Mouse (Mus musculus): ENCODE measurements around the gene Atad3a. TPM values are rescaled to one million over a fixed set of nuclear protein-coding genes. Genes with fewer than 3 reads are reported as not detected.

Atad3a gene
- polyA plus RNA-seq, 1 experiment from 2014 or later = 147 TPM

DNA sequence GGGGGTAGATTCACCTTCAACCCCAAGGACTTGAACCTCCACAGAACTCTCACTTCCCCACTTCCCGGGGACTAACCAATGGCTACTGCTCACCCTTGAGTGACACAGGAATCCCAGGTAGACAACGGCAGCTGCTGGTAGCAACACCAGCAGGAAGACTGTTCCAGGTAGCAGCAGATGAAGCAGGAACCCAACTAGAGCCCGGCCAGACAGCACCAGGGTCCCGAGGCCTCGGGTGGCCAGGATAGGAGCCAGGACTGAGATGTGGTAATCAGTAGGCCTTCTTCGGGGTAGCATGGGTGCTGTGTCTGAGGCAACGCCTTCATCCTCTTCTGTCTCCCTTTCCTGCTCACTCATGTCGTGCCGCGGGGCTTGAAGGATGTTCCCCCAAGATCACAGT, 24.4 kb upstream of the Atad3a start:
- no peaks in the 10 kb centered on the region for H3K9me3 ChIP-seq
- peak overlapping the region; percentile 71; the same call in 1 of the 2 replicates for H3K4me3 ChIP-seq
- WGBS = 69% methylated on average over 10 of the region's 10 CpGs
- peaks cover 25% of the 10 kb centered on the region for H3K4me1 ChIP-seq
- H3K27me3 ChIP-seq (ENCODE audit: insufficient read depth, poor library complexity, severe bottlenecking) = 0 out of 2 replicates have a peak, but pooled peaks cover 2% of the 10 kb centered on the region
- no peaks in the 10 kb centered on the region for H3K36me3 ChIP-seq
- H3K27ac ChIP-seq = peak overlapping the region; percentile 93; the same call in 1 of the 2 replicates
- DNase-seq (ENCODE audit: low spot score) = no peak

DNA sequence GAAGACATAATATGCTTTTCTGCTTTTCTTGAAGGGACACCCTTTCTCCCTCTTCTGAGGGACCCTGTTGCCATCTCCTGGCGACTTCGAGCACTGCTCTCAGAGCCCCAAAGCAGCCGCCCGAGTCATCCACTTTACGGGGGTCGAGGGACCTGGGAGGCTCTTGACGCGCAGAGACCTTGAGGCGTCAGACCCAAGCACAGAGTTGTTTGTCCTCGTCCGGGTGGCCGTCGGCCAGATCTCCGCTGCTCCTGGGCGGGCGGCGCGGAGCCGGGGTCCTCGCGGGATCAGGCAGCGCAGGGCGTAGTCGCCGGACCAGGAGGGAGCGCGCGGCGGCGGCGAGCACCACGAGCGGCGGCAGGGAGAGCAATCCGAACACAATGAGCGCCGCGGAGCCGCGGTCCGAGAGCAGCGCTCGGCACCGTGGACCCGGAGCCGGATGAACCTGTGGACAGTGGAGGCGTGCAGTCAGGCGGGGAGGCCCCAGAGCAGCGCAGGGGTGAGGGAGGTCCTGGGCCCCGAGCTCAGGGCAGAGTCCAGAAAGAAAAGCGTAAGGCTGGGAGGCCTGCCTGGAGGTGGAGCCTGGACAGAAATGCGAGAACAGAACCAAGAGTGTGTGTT, 23.3 kb upstream of the Atad3a start:
- peak overlapping the region; percentile 71 for H3K4me3 ChIP-seq
- no peaks in the 10 kb centered on the region for H3K9me3 ChIP-seq
- peak overlapping the region; percentile 93 for H3K27ac ChIP-seq
- WGBS = under 1% methylated on average over 52 of the region's 52 CpGs
- H3K36me3 ChIP-seq = no peaks in the 10 kb centered on the region
- no peaks in the 10 kb centered on the region for H3K27me3 ChIP-seq (ENCODE audit: insufficient read depth, poor library complexity, severe bottlenecking)
- peaks cover 27% of the 10 kb centered on the region for H3K4me1 ChIP-seq
- DNase-seq (ENCODE audit: low spot score) = peak; percentile 93

DNA sequence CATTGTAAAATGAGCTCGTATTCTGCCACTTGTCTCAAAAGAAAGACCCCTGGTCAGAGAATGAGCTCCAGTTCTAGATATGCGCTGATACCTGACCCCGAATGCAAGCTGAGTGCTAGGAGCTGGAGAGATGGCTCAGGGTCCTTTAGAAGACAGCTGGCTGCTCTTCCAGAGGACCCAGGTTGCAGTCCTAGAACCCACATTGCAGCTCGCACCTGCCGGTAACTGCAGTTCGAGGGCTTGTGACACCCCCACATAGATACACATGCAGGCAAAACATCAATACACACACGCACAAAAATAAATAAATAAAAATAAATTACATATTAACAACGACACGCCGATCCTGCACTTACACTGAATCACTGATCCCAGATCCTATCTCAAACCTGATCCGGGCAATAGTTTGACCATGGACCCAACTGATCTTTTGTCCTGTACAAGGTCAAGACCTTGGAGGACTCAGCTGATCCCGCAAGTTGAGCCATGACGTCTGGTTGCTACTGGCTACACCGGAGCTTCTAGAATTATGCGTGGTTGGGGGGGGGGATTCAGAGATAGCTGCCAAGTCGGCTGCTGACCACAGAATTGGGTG, 22.7 kb upstream of the Atad3a start:
- DNase-seq (ENCODE audit: low spot score) = no peak
- peaks cover 27% of the 10 kb centered on the region for H3K4me1 ChIP-seq
- WGBS = 41% methylated on average over 16 of the region's 16 CpGs
- no peaks in the 10 kb centered on the region for H3K27me3 ChIP-seq (ENCODE audit: insufficient read depth, poor library complexity, severe bottlenecking)
- H3K9me3 ChIP-seq = no peaks in the 10 kb centered on the region
- H3K36me3 ChIP-seq = no peaks in the 10 kb centered on the region
- peak overlapping the region; percentile 93 for H3K27ac ChIP-seq
- peak overlapping the region; percentile 71 for H3K4me3 ChIP-seq

GRCm38 (mm10) chr4:155780895-155781294, 20.0 kb upstream of the Atad3a start:
- no peaks in the 10 kb centered on the region for H3K9me3 ChIP-seq
- no peak overlapping the region for H3K4me3 ChIP-seq
- WGBS = 19% methylated on average over 6 of the region's 6 CpGs
- peaks cover 2% of the 10 kb centered on the region; the same call in 1 of the 2 replicates for H3K27me3 ChIP-seq (ENCODE audit: insufficient read depth, poor library complexity, severe bottlenecking)
- DNase-seq (ENCODE audit: low spot score) = no peak
- peaks cover 42% of the 10 kb centered on the region for H3K4me1 ChIP-seq
- no peaks in the 10 kb centered on the region for H3K36me3 ChIP-seq
- H3K27ac ChIP-seq = peak overlapping the region; percentile 56

DNA sequence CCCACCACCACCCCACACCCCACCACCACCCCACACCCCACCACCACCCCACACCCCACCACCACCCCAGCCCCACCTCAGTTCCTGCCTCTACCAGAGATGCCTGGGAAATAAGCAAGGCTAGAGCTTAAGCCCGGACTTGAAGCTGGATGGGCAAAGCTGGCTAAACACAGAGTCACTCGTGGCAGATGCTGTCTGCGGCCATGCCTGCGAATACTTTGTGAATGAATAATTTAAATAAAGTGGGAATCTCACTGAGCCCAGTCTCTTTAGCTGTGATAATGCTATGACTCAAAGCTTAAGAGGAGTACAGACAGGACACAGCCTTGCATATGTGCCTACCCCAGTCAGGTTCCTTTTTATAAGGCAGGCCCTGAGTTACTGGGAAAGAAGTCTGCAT, 18.6 kb upstream of the Atad3a start:
- no peaks in the 10 kb centered on the region for H3K9me3 ChIP-seq
- H3K27ac ChIP-seq = no peak overlapping the region; the same call in 1 of the 2 replicates
- peaks cover 45% of the 10 kb centered on the region for H3K4me1 ChIP-seq
- peaks cover 15% of the 10 kb centered on the region for H3K27me3 ChIP-seq (ENCODE audit: insufficient read depth, poor library complexity, severe bottlenecking)
- no peak overlapping the region for H3K4me3 ChIP-seq
- 84% methylated on average over 4 of the region's 4 CpGs for WGBS
- H3K36me3 ChIP-seq = no peaks in the 10 kb centered on the region
- no peak for DNase-seq (ENCODE audit: low spot score)

DNA sequence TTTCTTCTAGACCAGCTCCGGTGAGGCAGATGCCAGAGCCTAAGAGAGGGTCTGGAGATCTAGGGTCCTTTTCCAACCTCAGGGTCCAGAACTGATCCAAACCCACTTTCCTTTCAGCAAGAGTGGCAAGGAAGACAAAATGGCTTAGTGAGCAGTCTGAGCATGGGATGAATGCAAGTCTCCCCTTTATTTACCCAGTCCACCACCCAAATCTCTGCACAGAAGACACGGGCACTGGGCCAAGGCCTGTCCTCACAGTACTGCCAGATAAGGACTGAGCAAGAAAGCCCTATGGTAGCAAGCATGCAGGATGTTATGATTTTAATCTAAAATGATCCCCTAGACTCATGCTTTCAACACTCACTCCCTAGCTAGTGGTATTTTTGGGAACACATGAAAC, 16.9 kb upstream of the Atad3a start:
- no peak overlapping the region for H3K27ac ChIP-seq
- no peaks in the 10 kb centered on the region for H3K9me3 ChIP-seq
- H3K4me1 ChIP-seq = peaks cover 47% of the 10 kb centered on the region

GRCm38 (mm10) chr4:155776704-155777335, 15.9 kb upstream of the Atad3a start:
- Histone ChIP-seq H3K36me3 (no peaks in the 10 kb centered on the region), H3K27ac (no peak overlapping the region), H3K9me3 (no peaks in the 10 kb centered on the region), H3K4me1 (peaks cover 47% of the 10 kb centered on the region), H3K27me3 (ENCODE audit: insufficient read depth, poor library complexity, severe bottlenecking) (peaks cover 42% of the 10 kb centered on the region), H3K4me3 (no peak overlapping the region)
- 42% methylated on average over 2 of the region's 2 CpGs for WGBS
- DNase-seq (ENCODE audit: low spot score) = no peak

More for the DNA sequence above, 16.9 kb upstream of the Atad3a start:
- DNase-seq (ENCODE audit: low spot score) = no peak
- WGBS = 75% methylated on average over 2 of the region's 2 CpGs
- Histone ChIP-seq H3K4me3 (no peak overlapping the region), H3K27me3 (ENCODE audit: insufficient read depth, poor library complexity, severe bottlenecking) (peaks cover 32% of the 10 kb centered on the region), H3K36me3 (no peaks in the 10 kb centered on the region)

DNA sequence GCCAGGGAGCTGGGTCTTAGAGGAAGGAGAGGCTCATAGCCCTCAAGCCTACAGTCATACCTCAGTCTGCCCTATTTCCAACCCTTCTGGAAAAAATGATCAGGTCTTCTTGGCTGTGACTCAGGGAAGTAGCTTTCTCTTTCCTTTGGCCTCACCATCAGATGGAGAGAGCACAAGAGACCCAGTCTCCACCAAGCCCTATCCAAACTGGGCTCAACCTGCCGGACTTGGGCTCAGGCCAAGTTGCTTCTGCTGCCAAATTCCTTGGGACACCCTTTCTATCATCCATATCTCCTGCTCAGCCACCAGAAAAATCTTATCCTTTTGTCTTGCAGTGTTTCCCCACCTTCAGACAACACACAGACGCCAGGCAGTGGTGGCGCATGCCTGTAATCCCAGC, 15.0 kb upstream of the Atad3a start:
- no peak for DNase-seq (ENCODE audit: low spot score)
- H3K27ac ChIP-seq = peak overlapping the region; percentile 30; the same call in 1 of the 2 replicates
- H3K27me3 ChIP-seq (ENCODE audit: insufficient read depth, poor library complexity, severe bottlenecking) = peaks cover 52% of the 10 kb centered on the region
- H3K9me3 ChIP-seq = no peaks in the 10 kb centered on the region
- H3K4me1 ChIP-seq = peaks cover 44% of the 10 kb centered on the region
- H3K36me3 ChIP-seq = no peaks in the 10 kb centered on the region
- H3K4me3 ChIP-seq = no peak overlapping the region
- 74% methylated on average over 3 of the region's 3 CpGs for WGBS

DNA sequence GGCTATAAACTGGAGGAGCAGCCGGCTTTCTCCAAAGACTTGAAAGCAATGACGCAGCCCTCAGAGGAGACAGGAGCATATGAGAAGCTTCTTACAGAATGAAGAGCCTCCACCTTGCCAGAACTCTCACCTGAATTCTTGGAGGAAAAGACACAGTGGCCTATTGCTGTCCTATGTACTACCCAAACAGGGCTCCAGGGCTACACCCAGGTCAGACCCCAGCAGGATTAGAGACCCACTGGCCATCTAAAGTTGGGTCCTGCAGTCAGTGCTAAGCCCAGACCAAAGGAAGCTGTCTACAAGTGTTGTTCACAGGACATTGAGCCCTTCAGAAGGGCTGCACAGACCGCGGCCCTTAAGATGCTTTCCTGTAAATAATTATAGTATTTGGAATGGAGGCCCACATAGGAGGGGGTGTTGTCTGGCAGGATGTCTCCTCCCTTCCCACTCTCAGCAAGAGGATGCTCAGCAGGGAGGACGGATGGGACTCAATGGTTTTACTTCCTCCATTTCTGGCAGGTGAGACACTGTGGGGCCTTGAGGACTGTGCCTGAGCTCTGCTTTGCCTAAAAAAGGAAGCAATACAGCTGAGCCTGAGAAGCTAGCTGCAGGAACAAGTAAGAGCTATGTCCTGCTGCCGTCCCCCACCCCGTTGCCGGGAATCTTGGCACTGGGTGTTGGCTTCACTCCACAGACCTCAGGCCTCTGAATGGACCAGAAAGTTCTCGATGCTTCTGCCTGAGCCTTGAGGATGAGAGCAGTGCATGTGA, 14.3 kb upstream of the Atad3a start:
- 52% methylated on average over 9 of the region's 9 CpGs for WGBS
- Histone ChIP-seq H3K4me1 (peaks cover 48% of the 10 kb centered on the region), H3K4me3 (peak overlapping the region; percentile 59; the same call in 1 of the 2 replicates), H3K27me3 (ENCODE audit: insufficient read depth, poor library complexity, severe bottlenecking) (peaks cover 56% of the 10 kb centered on the region), H3K36me3 (no peaks in the 10 kb centered on the region), H3K27ac (peak overlapping the region; percentile 59; the same call in 1 of the 2 replicates), H3K9me3 (no peaks in the 10 kb centered on the region)
- no peak for DNase-seq (ENCODE audit: low spot score)

DNA sequence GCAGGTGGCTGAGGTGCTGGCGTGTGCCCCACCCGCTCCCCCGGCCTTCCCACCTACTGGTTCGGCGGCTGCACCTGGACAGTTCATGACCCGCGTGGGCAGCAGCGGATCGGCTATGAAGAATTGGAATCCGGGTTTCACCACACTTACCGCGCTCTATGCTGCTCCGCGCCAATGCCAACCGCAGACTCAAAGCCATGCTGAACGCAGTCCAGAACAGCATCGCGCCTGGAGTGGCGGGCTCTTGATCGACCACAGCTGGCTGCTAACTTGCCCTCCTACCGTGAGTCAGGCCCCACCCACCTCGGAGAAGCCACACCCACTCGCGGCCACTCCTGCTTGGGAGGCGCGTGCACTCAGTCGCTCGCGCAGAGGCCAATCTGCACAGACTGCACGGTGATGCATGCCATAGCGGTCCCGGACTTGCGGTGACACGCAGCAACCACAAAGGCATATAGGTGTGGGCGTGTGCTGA, 13.4 kb upstream of the Atad3a start, which contains the start of gene Vwa1:
Vwa1 (minus strand) TSS at position 419 of the 475 bp plus-strand sequence.
- Histone ChIP-seq H3K4me1 (peaks cover 52% of the 10 kb centered on the region), H3K27ac (peak within 1 kb of the TSS; percentile 64)
- WGBS = 3% methylated on average over 35 of the region's 35 CpGs

GRCm38 (mm10) chr4:155773335-155774078, 12.6 kb upstream of the Atad3a start:
- peak overlapping the region; percentile 64; the same call in 1 of the 2 replicates for H3K27ac ChIP-seq
- peaks cover 56% of the 10 kb centered on the region for H3K27me3 ChIP-seq (ENCODE audit: insufficient read depth, poor library complexity, severe bottlenecking)
- H3K4me3 ChIP-seq = peak overlapping the region; percentile 59
- DNase-seq (ENCODE audit: low spot score) = no peak
- H3K36me3 ChIP-seq = no peaks in the 10 kb centered on the region
- peaks cover 52% of the 10 kb centered on the region for H3K4me1 ChIP-seq
- 41% methylated on average over 5 of the region's 5 CpGs for WGBS
- no peaks in the 10 kb centered on the region for H3K9me3 ChIP-seq

More for the DNA sequence above, 13.4 kb upstream of the Atad3a start, which contains the start of gene Vwa1:
- Histone ChIP-seq H3K9me3 (no peaks in the 10 kb centered on the region), H3K36me3 (no peaks in the 10 kb centered on the region), H3K27me3 (ENCODE audit: insufficient read depth, poor library complexity, severe bottlenecking) (peaks cover 56% of the 10 kb centered on the region), H3K4me3 (peak within 1 kb of the TSS; percentile 59)
- peak; percentile 94 for DNase-seq (ENCODE audit: low spot score)

- no peaks in the 10 kb centered on the region for H3K9me3 ChIP-seq
- peaks cover 56% of the 10 kb centered on the region for H3K27me3 ChIP-seq (ENCODE audit: insufficient read depth, poor library complexity, severe bottlenecking)
- no peak for DNase-seq (ENCODE audit: low spot score)
- peaks cover 50% of the 10 kb centered on the region for H3K4me1 ChIP-seq
- H3K36me3 ChIP-seq = no peaks in the 10 kb centered on the region
- 76% methylated on average over 13 of the region's 13 CpGs for WGBS
- H3K4me3 ChIP-seq = no peak overlapping the region
- no peak overlapping the region for H3K27ac ChIP-seq
Observed at GRCm38 (mm10) chr4:155772786-155773185, 11.9 kb upstream of the Atad3a start.
